Mouse (Mus musculus) forebrain, embryonic 12.5 days (tissue): Measurements from ENCODE around the gene Cebpb. TPM values are rescaled to one million over a fixed set of nuclear protein-coding genes. Genes with fewer than 3 reads are reported as not detected.

Experiments
- ATAC-seq: fragments of 200-750 bp; cut with Nextera tagmentation; 2 replicates; pipeline ENCODE4 v1.8.0; 2017; ENCODE audit warnings: moderate TSS enrichment; ENCODE audit not compliant: low FRiP score
- H3K27ac ChIP-seq: fragments of 300-500 bp; sonication (generic); 2 replicates; pipeline ENCODE4 v1.5.1; 2016; ENCODE audit warnings: mild to moderate bottlenecking
- H3K27me3 ChIP-seq: fragments of 300-500 bp; sonication (generic); 2 replicates; pipeline ENCODE4 v1.6.1; 2016; ENCODE audit warnings: mild to moderate bottlenecking
- H3K36me3 ChIP-seq: fragments of 300-500 bp; sonication (generic); replicated peaks from 2 replicates; pipeline ENCODE4 v1.6.1; 2016; ENCODE audit warnings: mild to moderate bottlenecking
- H3K4me1 ChIP-seq: fragments of 300-500 bp; sonication (generic); 2 replicates; pipeline ENCODE4 v1.6.1; 2016
- H3K4me2 ChIP-seq: fragments of 300-500 bp; sonication (generic); 2 replicates; pipeline ENCODE4 v1.6.1; 2016; ENCODE audit warnings: mild to moderate bottlenecking, moderate library complexity
- H3K4me3 ChIP-seq: fragments of 300-500 bp; sonication (generic); replicated peaks from 2 replicates; pipeline ENCODE4 v1.5.1; 2016; ENCODE audit warnings: mild to moderate bottlenecking
- H3K9ac ChIP-seq: fragments of 300-500 bp; sonication (generic); 2 replicates; pipeline ENCODE4 v1.6.1; 2016; ENCODE audit warnings: mild to moderate bottlenecking
- H3K9me3 ChIP-seq: fragments of 300-500 bp; sonication (generic); 2 replicates; pipeline ENCODE4 v1.6.1; 2016
- WGBS: fragments of 180-500 bp; shearing (Covaris S2); methylation state at CpG from one replicate; pipeline ENCODE4 v1.1.7; 2016; 5-methylcytosine and 5-hydroxymethylcytosine counted together
- polyA plus RNA-seq: library from polyadenylated mRNA; unstranded; fragments of >200 nt; fragmentation: Nextera tagmentation; extraction: Ambion mirVana; gene quantifications from 2 replicates; pipeline ENCODE4 v1.2.1, GENCODE M21; 2016

Gene Cebpb
- polyA plus RNA-seq, 1 experiment from 2014 or later, result 1.5 TPM

GRCm38 (mm10) chr2:167689501-167690218, 945 bp downstream of the Cebpb start, which contains the start of gene Tmem189:
Gene Tmem189, minus strand, starts transcription at chr2:167689822.
- peaks cover 16% of the 10 kb centered on the region for H3K4me1 ChIP-seq
- H3K4me3 ChIP-seq, result peak within 1 kb of the TSS; percentile 67
- H3K4me2 ChIP-seq, result peak within 1 kb of the TSS; percentile 94
- H3K27ac ChIP-seq, result 0 out of 2 replicates have a peak within 1 kb of the TSS, but pooled peaks have one; percentile 25
- no peaks in the 10 kb centered on the region for H3K9me3 ChIP-seq
- ATAC-seq, result 0 out of 2 replicates have a peak, but pooled peaks have one; percentile 9
- H3K27me3 ChIP-seq, result peaks cover 71% of the 10 kb centered on the region
- H3K9ac ChIP-seq, result peak within 1 kb of the TSS; percentile 59
- 1% methylated on average over 89 of the region's 99 CpGs for WGBS
- no peaks in the 10 kb centered on the region for H3K36me3 ChIP-seq

- Histone ChIP-seq H3K4me3 (peak overlapping the region; percentile 67), H3K27ac (no peak overlapping the region), H3K4me1 (peaks cover 16% of the 10 kb centered on the region), H3K4me2 (peak overlapping the region; percentile 94), H3K27me3 (peaks cover 69% of the 10 kb centered on the region), H3K9ac (no peak overlapping the region), H3K36me3 (no peaks in the 10 kb centered on the region), H3K9me3 (0 out of 2 replicates have a peak, but pooled peaks cover 2% of the 10 kb centered on the region)
- WGBS, result 62% methylated on average over 15 of the region's 15 CpGs
- no peak for ATAC-seq
These were observed 1.7 kb downstream of the Cebpb start for GRCm38 (mm10) chr2:167690219-167690961.

- 0 out of 2 replicates have a peak, but pooled peaks cover 5% of the 10 kb centered on the region for H3K9me3 ChIP-seq
- peaks cover 16% of the 10 kb centered on the region for H3K4me1 ChIP-seq
- no peak overlapping the region for H3K9ac ChIP-seq
- peaks cover 64% of the 10 kb centered on the region for H3K27me3 ChIP-seq
- 83% methylated on average over 12 of the region's 12 CpGs for WGBS
- H3K36me3 ChIP-seq, result no peaks in the 10 kb centered on the region
- no peak overlapping the region for H3K27ac ChIP-seq
- H3K4me3 ChIP-seq, result no peak overlapping the region
- no peak overlapping the region for H3K4me2 ChIP-seq
- ATAC-seq, result no peak
These were observed 2.2 kb downstream of the Cebpb start for GRCm38 (mm10) chr2:167690962-167691311.

- peaks cover 59% of the 10 kb centered on the region for H3K27me3 ChIP-seq
- 0 out of 2 replicates have a peak, but pooled peaks cover 5% of the 10 kb centered on the region for H3K9me3 ChIP-seq
- no peak overlapping the region for H3K9ac ChIP-seq
- H3K4me1 ChIP-seq, result peaks cover 16% of the 10 kb centered on the region
- no peak for ATAC-seq
- WGBS, result 87% methylated on average over 6 of the region's 6 CpGs
- H3K4me3 ChIP-seq, result no peak overlapping the region
- no peak overlapping the region for H3K4me2 ChIP-seq
- no peak overlapping the region for H3K27ac ChIP-seq
- no peaks in the 10 kb centered on the region for H3K36me3 ChIP-seq
These were observed 2.7 kb downstream of the Cebpb start for GRCm38 (mm10) chr2:167691410-167691809.

- peaks cover 52% of the 10 kb centered on the region for H3K27me3 ChIP-seq
These were observed 3.4 kb downstream of the Cebpb start for GRCm38 (mm10) chr2:167691871-167692661.

GRCm38 (mm10) chr2:167692831-167693230, 4.1 kb downstream of the Cebpb start:
- Histone ChIP-seq H3K9ac (no peak overlapping the region), H3K4me2 (no peak overlapping the region), H3K36me3 (no peaks in the 10 kb centered on the region), H3K4me3 (no peak overlapping the region), H3K27ac (no peak overlapping the region), H3K27me3 (peaks cover 45% of the 10 kb centered on the region), H3K9me3 (0 out of 2 replicates have a peak, but pooled peaks cover 5% of the 10 kb centered on the region), H3K4me1 (peaks cover 16% of the 10 kb centered on the region)
- ATAC-seq, result no peak
- 65% methylated on average over 3 of the region's 3 CpGs for WGBS

More at GRCm38 (mm10) chr2:167691871-167692661, 3.4 kb downstream of the Cebpb start:
- ATAC-seq, result no peak
- no peak overlapping the region for H3K4me2 ChIP-seq
- H3K4me1 ChIP-seq, result peaks cover 16% of the 10 kb centered on the region
- no peak overlapping the region for H3K27ac ChIP-seq
- H3K4me3 ChIP-seq, result no peak overlapping the region
- WGBS, result 85% methylated on average over 14 of the region's 14 CpGs
- 0 out of 2 replicates have a peak, but pooled peaks cover 5% of the 10 kb centered on the region for H3K9me3 ChIP-seq
- H3K36me3 ChIP-seq, result no peaks in the 10 kb centered on the region
- no peak overlapping the region for H3K9ac ChIP-seq

GRCm38 (mm10) chr2:167693540-167693939, 4.8 kb downstream of the Cebpb start:
- Histone ChIP-seq H3K27me3 (peaks cover 38% of the 10 kb centered on the region), H3K27ac (no peak overlapping the region), H3K4me3 (no peak overlapping the region), H3K4me1 (peaks cover 13% of the 10 kb centered on the region), H3K9me3 (0 out of 2 replicates have a peak, but pooled peaks cover 5% of the 10 kb centered on the region), H3K4me2 (no peak overlapping the region), H3K9ac (no peak overlapping the region), H3K36me3 (no peaks in the 10 kb centered on the region)
- 86% methylated on average over 2 of the region's 2 CpGs for WGBS
- no peak for ATAC-seq

- 78% methylated on average over 1 of the region's 1 CpGs for WGBS
- ATAC-seq, result no peak
- Histone ChIP-seq H3K27ac (no peak overlapping the region), H3K4me2 (no peak overlapping the region), H3K36me3 (no peaks in the 10 kb centered on the region), H3K9me3 (0 out of 2 replicates have a peak, but pooled peaks cover 5% of the 10 kb centered on the region), H3K27me3 (peaks cover 31% of the 10 kb centered on the region), H3K4me3 (no peak overlapping the region), H3K4me1 (peaks cover 8% of the 10 kb centered on the region), H3K9ac (no peak overlapping the region)
These were observed 5.5 kb downstream of the Cebpb start for GRCm38 (mm10) chr2:167694244-167694643.

- Histone ChIP-seq H3K9me3 (0 out of 2 replicates have a peak, but pooled peaks cover 5% of the 10 kb centered on the region), H3K27ac (no peak overlapping the region), H3K4me2 (no peak overlapping the region), H3K27me3 (peaks cover 23% of the 10 kb centered on the region), H3K4me3 (no peak overlapping the region), H3K9ac (no peak overlapping the region), H3K4me1 (peaks cover under 1% of the 10 kb centered on the region), H3K36me3 (no peaks in the 10 kb centered on the region)
- ATAC-seq, result no peak
- 93% methylated on average over 7 of the region's 7 CpGs for WGBS
These were observed 6.2 kb downstream of the Cebpb start for GRCm38 (mm10) chr2:167694963-167695362.

GRCm38 (mm10) chr2:167695491-167695890, 6.8 kb downstream of the Cebpb start:
- H3K4me1 ChIP-seq, result no peaks in the 10 kb centered on the region
- H3K4me3 ChIP-seq, result no peak overlapping the region
- H3K9ac ChIP-seq, result no peak overlapping the region
- ATAC-seq, result no peak
- peaks cover 20% of the 10 kb centered on the region for H3K27me3 ChIP-seq
- no peak overlapping the region for H3K4me2 ChIP-seq
- no peaks in the 10 kb centered on the region for H3K36me3 ChIP-seq
- no peak overlapping the region for H3K27ac ChIP-seq
- 0 out of 2 replicates have a peak, but pooled peaks cover 5% of the 10 kb centered on the region for H3K9me3 ChIP-seq
- 81% methylated on average over 14 of the region's 14 CpGs for WGBS

GRCm38 (mm10) chr2:167696143-167696542, 7.4 kb downstream of the Cebpb start:
- Histone ChIP-seq H3K9me3 (0 out of 2 replicates have a peak, but pooled peaks cover 5% of the 10 kb centered on the region), H3K4me2 (no peak overlapping the region), H3K27me3 (peaks cover 13% of the 10 kb centered on the region), H3K36me3 (no peaks in the 10 kb centered on the region), H3K27ac (no peak overlapping the region), H3K9ac (no peak overlapping the region), H3K4me3 (no peak overlapping the region), H3K4me1 (no peaks in the 10 kb centered on the region)
- no peak for ATAC-seq
- 93% methylated on average over 7 of the region's 7 CpGs for WGBS

- H3K9ac ChIP-seq, result no peak overlapping the region
- H3K9me3 ChIP-seq, result 0 out of 2 replicates have a peak, but pooled peaks cover 5% of the 10 kb centered on the region
- H3K4me1 ChIP-seq, result no peaks in the 10 kb centered on the region
- no peak overlapping the region for H3K4me2 ChIP-seq
- H3K36me3 ChIP-seq, result no peaks in the 10 kb centered on the region
- 67% methylated on average over 5 of the region's 5 CpGs for WGBS
- no peak for ATAC-seq
- no peaks in the 10 kb centered on the region for H3K27me3 ChIP-seq
- no peak overlapping the region for H3K27ac ChIP-seq
- no peak overlapping the region for H3K4me3 ChIP-seq
These were observed 9.2 kb downstream of the Cebpb start for GRCm38 (mm10) chr2:167697902-167698301.
